Mouse (Mus musculus) induced T-regulatory cell, adult 2 months (primary cell): Measurements from ENCODE around the gene Kmt2b.
A peak's percentile ranks its signal among the peaks of the same experiment; 100 is the strongest.

Experiments used
- DNase-seq: peaks from one replicate; pipeline ENCODE4 v3.0.0-alpha.2; 2012; ENCODE audit warnings: low read depth

Kmt2b gene

DNA sequence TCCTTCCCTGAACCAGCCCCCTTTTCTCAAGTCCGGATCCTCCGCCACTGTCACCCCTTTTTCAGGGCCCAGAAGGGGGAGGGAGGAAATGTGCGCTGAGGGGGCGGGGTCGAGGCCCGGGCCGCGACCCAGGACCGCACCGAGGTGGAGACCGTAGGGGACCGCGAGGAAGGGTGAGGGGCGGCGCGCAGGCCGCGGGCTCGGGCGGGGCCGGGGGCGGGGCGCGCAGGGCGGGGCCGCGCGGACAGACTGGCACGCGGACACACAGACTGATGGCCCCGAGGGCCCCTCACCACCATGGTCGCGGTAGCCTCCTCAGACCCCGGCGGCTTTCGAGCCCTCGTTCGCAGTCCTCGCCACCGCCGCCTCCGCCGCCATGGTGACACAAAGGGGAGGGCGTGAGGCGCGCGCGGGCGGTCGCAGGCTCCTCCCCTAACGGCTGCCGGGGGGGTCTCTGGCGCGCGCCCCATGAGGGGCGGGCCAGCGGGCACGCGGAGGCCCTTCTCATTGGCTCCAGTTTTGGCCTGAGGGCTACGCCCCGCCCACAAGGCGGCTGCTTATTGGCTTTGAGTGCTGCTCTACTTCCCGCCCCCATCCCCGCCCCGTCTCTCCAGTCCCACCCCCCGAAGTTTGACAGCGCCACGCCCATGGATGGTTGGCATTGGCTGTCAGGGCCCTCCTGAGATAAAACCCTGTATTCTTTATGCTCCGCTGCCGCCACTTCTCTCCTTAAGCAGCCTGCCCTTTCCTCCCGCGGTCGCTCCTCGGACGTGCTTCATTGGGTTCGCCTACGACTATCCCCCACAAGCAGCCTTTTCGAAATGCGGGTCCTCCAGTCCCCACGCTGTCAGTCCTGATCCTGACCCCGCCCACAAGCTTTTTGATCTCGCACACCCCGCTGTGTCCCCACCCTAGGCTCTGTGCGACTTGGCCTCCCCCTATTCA lies 53.6 kb downstream of the Kmt2b start, which contains the start of gene Arhgap33:
Gene Arhgap33, minus strand, starts transcription at position 428 of the 945 bp plus-strand sequence.
- DNase-seq, result peak; percentile 99

DNA sequence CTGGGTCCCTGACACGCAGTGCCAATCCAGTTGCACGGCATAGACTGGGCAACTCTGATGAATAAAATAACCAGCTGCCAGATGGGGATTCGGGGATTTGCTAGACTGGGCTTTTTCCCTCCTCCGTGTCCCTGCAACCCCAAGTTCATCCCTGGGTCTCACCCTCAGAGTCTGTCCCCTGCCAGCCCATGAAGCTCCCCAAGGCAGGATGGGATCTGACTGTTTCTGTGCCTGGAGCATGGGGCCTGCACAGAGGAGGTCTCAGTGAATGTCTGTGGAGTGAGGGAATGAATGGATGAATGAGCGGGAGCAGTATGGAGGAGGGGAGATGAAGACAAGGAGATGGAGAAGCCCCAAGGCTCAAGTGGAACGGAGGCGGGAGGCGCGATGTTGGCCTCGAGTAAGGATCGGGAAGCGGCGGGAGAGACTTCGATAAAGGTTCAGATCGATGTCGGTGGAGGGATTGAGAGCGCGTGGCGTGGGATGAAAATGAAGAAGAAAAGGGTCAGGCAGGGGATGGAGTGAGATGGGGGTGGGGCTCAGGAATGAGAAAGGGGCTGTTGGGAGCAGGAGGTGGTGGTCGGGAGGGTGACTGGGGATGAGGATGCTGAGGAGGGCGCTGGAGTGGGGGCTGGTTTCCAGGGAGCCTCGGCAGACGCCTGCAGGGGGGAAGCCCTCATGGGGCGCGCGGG lies 54.4 kb downstream of the Kmt2b start:
- DNase-seq, result no peak

- no peak for DNase-seq
Measured at GRCm38 (mm10) chr7:30532931-30533330, 55.6 kb downstream of the Kmt2b start.

DNA sequence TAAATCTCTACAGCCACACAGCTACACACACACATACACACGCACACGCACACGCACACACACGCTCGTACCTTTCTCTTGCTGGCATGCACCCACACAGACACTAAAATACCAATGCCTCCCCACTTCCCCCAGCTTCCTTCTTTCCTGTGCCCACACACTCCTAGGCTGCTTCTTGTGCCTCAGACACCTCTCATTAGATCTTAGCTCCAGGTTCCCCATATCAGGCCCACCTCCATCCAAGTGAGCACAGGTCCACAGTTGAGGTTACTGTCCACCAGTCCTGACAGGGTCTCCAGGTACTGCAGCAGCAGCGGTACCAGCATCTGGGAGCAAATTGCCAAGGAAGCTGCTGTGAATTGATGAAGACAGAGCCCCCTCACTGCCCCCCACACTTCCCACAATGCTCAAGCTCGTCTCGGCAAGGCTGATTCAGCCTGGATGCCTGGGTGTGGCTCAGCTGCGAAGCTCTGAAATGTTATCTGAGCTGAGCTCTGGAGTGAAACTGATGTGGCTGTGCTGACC lies 57.2 kb downstream of the Kmt2b start:
- no peak for DNase-seq

DNA sequence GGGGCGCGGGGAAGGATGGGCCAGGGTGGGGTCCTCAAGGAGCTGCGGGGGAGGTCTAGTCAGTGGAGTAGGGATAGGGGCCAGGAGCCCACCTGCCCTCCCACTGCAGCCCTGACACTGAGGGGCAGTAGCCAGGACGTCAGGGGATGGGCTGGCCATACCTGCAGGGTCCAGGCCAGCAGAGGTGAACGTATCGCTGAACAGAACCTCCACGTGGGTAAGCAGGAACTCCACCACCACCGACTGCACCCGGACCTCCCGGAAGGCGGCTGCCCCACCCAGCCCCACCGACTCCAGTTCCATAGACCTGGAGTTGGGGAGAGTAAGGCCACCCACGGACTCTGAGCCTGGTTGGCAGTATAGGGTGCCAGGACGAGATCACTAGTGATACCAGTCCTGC lies 61.5 kb downstream of the Kmt2b start:
- DNase-seq, result no peak

DNA sequence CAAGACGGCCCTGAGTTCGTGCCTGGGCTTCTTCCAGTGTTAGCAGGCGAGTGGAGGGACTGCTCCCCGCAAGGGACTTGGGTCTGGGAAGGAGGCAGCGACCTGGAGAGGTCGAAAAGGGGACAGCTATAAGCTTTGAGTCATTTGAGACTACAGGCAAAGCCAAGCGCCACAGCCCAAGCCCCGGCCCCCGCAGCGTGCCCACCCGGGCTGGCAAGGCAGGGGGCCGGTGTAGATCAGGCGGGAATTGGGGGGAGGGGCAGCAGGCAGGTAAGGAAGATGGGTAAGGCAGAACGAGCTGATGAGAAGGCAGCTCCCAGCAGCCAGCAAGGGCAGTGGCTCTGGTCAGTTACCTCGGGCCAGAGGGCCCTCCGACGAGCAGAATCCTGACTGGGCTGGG lies 62.1 kb downstream of the Kmt2b start:
- no peak for DNase-seq

DNA sequence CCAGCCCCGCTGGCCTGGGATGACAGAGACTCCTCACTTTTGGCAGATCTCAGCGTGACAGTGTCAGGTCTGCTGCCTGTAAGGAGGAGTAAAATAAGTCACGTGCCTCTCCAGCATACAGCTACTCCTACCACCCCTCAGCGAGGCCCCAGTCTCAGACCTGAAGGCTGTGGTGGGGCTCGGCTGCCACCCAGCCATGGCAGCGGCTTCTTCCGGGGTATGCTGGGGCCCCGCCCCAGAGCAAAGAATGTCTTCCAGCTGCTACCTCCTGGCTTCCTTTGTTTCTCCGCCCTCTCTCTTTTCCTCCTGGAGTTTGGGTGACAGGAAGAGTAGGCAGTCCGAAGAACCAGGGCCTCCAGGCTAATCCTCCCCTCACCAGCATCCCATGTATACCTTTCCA lies 62.6 kb downstream of the Kmt2b start:
- DNase-seq, result no peak

GRCm38 (mm10) chr7:30524487-30524886 lies 64.0 kb downstream of the Kmt2b start:
- no peak for DNase-seq

DNA sequence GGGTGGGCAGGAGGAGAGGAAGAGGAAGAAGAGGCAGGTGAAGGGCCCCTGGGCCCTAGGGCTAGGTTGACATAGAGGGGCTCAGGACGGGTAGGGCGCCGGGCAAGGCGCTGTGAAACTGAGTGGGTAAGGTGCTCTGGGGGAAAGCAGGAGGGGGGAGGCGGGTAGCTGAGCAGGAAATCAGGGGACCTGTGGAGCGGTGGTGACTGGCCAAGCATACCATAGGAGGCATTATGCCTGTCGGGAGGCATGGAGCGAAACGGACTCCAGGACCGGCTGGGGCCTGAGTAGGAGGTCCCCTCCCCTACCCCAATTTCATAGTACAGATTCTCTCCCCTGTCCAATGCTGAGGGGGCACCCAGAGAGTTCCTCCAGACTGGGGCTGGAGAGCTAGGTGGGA lies 65.7 kb downstream of the Kmt2b start:
- no peak for DNase-seq

DNA sequence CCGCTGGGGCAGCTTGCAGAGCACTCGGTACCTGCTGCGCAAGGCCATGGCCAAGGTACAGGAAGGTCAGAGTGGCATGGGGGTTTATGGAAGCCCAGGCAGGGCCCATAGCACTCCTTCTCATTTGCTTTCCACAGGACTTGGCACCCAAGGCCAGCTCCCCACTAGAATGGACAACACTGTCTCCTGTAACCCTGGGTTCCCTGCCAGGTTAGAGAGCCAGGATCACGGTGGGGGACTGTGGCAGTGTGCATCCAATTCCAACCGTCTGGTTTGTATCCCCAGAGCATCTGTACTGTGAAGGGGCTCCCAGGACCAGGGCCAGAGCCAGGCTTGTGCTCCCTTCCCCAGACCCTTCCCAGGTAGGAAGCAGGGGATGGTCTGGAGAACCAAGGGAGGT lies 67.7 kb downstream of the Kmt2b start:
- DNase-seq, result no peak

DNA sequence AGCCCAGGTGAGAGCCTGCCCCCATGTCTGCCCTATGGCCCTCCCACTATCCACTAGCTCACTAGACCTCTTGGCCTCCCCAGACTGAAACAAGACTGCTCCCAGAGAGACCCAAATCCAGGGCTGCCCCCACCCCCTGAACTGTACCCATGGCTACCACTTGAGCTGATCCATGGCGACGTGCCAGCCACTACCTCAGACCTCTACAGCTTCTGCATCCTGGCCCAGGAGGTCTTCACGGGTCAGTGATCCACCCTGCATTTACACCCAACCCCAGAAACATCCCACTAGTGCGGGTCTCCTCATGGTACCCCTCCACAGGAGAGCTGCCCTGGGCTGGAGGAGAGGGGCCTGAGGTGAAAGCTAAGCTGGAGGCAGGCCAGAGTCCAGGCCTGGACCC lies 68.1 kb downstream of the Kmt2b start:
- DNase-seq, result no peak
